Mouse (Mus musculus) left cerebral cortex, adult 9 months (tissue): Measurements from ENCODE around the gene Gm20821.
"Not testable (repeated sequence)": the region's sequence is repeated elsewhere in the genome, so short reads cannot be mapped to it uniquely, and the experiment has no call there.

Experiments used
- DNase-seq, 2 experiments: peaks; one replicate each; pipeline ENCODE4 v3.0.0; 2022; ENCODE audit warnings: low spot score in 2 of 2

The Gm20821 gene

DNA sequence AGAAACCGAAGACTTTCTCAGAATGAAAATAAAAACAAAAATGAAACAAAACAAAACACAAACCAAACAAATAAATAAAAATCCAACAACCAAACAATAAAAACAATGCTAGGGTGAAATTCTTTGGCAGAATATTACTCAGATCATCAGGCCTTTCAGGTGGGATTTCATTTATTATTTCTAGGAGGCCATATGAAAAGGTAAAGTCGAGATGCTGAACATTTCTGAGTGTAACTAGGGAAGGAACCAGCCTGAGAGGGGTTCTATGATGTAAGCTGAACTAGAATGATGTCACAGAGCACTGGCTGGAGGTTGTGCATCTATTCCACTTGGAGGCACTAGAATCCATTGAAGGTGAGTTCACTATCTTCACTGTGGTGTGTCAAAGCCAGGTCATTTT is at the start of gene Gm20821:
Gm20821 (plus strand) TSS at position 301 of the 400 bp plus-strand sequence.
- DNase-seq = not testable (repeated sequence)
